Mouse (Mus musculus): ENCODE results near the gene Strip2.

DNA sequence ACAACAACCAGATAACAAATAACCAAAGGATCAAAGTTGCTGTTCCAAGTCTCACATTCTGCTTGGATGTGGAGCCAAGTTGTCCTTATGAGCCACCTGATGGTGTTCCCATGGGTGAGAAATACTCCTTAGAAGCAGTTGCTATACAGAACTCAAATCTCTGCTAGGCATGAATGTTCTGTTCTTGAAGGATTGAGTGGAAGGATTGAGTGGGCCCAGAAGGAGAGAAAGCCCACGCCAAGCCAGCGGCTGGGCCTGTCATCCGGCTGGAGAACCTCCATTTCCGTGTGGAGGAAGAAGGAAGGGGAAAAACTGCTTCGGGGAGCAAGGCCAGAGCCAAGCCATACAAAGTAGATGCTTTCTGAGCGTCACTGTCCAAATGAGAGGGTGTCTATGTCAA, 44.3 kb downstream of the Strip2 start:
- TF ChIP-seq MYC (IDR thresholded peaks at IDR 0.05; ENCODE audit: low read depth, low read length) (no peak), MEF2A (IDR thresholded peaks at IDR 0.05; ENCODE audit: borderline replicate concordance, low read depth, low read length) (no peak), MAX (IDR thresholded peaks at IDR 0.05; ENCODE audit: low read length) (no peak), EP300 (IDR thresholded peaks at IDR 0.05; ENCODE audit: low read length) (no peak), CTCF (conservative IDR thresholded peaks at IDR 0.05 in 1 of 2, IDR thresholded peaks at IDR 0.05 in 1 of 2; ENCODE audit: low read depth in 2 of 2, low read length in 2 of 2) (no peak), POLR2A (IDR thresholded peaks at IDR 0.05; ENCODE audit: low read depth, low read length) (no peak), SIN3A (IDR thresholded peaks at IDR 0.05; ENCODE audit: low read length) (no peak), MXI1 (IDR thresholded peaks at IDR 0.05; ENCODE audit: low read depth, low read length) (no peak), GABPA (IDR thresholded peaks at IDR 0.05; ENCODE audit: insufficient replicate concordance, low read depth, low read length) (no peak), ELF1 (IDR thresholded peaks at IDR 0.05; ENCODE audit: low read depth, low read length) (no peak)
